Mouse (Mus musculus): ENCODE measurements around the gene Pou3f1. TPM values are rescaled to one million over a fixed set of nuclear protein-coding genes. Genes with fewer than 3 reads are reported as not detected.

The Pou3f1 gene
- not detected for polyA plus RNA-seq (2014; fragmentation: Illumina TruSeq; extraction: RNeasy Lipid Tissue Mini Kit (QIAGEN cat#74804); ENCODE audit: low read depth, low replicate concordance)

GRCm38 (mm10) chr4:124656518-124656853, at the start of gene Pou3f1:
Pou3f1 (plus strand) TSS chr4:124656807.

GRCm38 (mm10) chr4:124610703-124611102, 45.9 kb upstream of the Pou3f1 start, which contains the start of gene 3100002H09Rik:
3100002H09Rik (minus strand) TSS chr4:124610803.

GRCm38 (mm10) chr4:124693135-124693894, 36.7 kb downstream of the Pou3f1 start, which contains the start of gene Utp11:
Utp11 (minus strand) TSS chr4:124693600.

GRCm38 (mm10) chr4:124700248-124700971, 43.8 kb downstream of the Pou3f1 start, which contains the start of gene Fhl3:
Fhl3 (plus strand) TSS chr4:124700701.

Other genes starting within 250 kb of the Pou3f1 start
- gene 3100002H09Rik, start 46.0 kb upstream of the Pou3f1 start, polyA plus RNA-seq (2014; fragmentation: Illumina TruSeq; extraction: RNeasy Lipid Tissue Mini Kit (QIAGEN cat#74804); ENCODE audit: low read depth, low replicate concordance): not detected
- 64.4 TPM for gene Utp11, start 36.8 kb downstream of the Pou3f1 start, polyA plus RNA-seq (2014; fragmentation: Illumina TruSeq; extraction: RNeasy Lipid Tissue Mini Kit (QIAGEN cat#74804); ENCODE audit: low read depth, low replicate concordance)
- 0.58 TPM for gene Fhl3, start 43.9 kb downstream of the Pou3f1 start, polyA plus RNA-seq (2014; fragmentation: Illumina TruSeq; extraction: RNeasy Lipid Tissue Mini Kit (QIAGEN cat#74804); ENCODE audit: low read depth, low replicate concordance)
- gene Sf3a3, start 58.0 kb downstream of the Pou3f1 start, polyA plus RNA-seq (2014; fragmentation: Illumina TruSeq; extraction: RNeasy Lipid Tissue Mini Kit (QIAGEN cat#74804); ENCODE audit: low read depth, low replicate concordance): 31.5 TPM
- 12.0 TPM for gene Inpp5b, start 85.0 kb downstream of the Pou3f1 start, polyA plus RNA-seq (2014; fragmentation: Illumina TruSeq; extraction: RNeasy Lipid Tissue Mini Kit (QIAGEN cat#74804); ENCODE audit: low read depth, low replicate concordance)
- 11.6 TPM for gene Mtf1, start 145.3 kb downstream of the Pou3f1 start, polyA plus RNA-seq (2014; fragmentation: Illumina TruSeq; extraction: RNeasy Lipid Tissue Mini Kit (QIAGEN cat#74804); ENCODE audit: low read depth, low replicate concordance)
- 37.0 TPM for gene Yrdc, start 193.9 kb downstream of the Pou3f1 start, polyA plus RNA-seq (2014; fragmentation: Illumina TruSeq; extraction: RNeasy Lipid Tissue Mini Kit (QIAGEN cat#74804); ENCODE audit: low read depth, low replicate concordance)
- gene 1110065P20Rik, start 194.4 kb downstream of the Pou3f1 start, polyA plus RNA-seq (2014; fragmentation: Illumina TruSeq; extraction: RNeasy Lipid Tissue Mini Kit (QIAGEN cat#74804); ENCODE audit: low read depth, low replicate concordance): 2.3 TPM
- gene Maneal, start 205.4 kb downstream of the Pou3f1 start, polyA plus RNA-seq (2014; fragmentation: Illumina TruSeq; extraction: RNeasy Lipid Tissue Mini Kit (QIAGEN cat#74804); ENCODE audit: low read depth, low replicate concordance): 2.3 TPM
- gene Epha10, start 224.1 kb downstream of the Pou3f1 start, polyA plus RNA-seq (2014; fragmentation: Illumina TruSeq; extraction: RNeasy Lipid Tissue Mini Kit (QIAGEN cat#74804); ENCODE audit: low read depth, low replicate concordance): 0.12 TPM

All from adrenal gland, adult 10 weeks (tissue).